Mouse (Mus musculus) kidney, adult 18-20 months (tissue): ENCODE measurements around the gene Ubtd1.

Experiments
- DNase-seq: peaks from one replicate; pipeline ENCODE4 v3.0.0; 2021

The Ubtd1 gene

GRCm38 (mm10) chr19:42031112-42031511, 49.5 kb downstream of the Ubtd1 start:
- no peak for DNase-seq

- DNase-seq = no peak
Measured at GRCm38 (mm10) chr19:42033611-42034010, 52.0 kb downstream of the Ubtd1 start.

- DNase-seq = no peak
Measured at GRCm38 (mm10) chr19:42034146-42034775, 52.7 kb downstream of the Ubtd1 start.

- no peak for DNase-seq
Measured at GRCm38 (mm10) chr19:42034881-42035455, 53.4 kb downstream of the Ubtd1 start.

GRCm38 (mm10) chr19:42035456-42036248, 54.1 kb downstream of the Ubtd1 start, which contains the start of gene Ankrd2:
TSS of gene Ankrd2 (plus strand) at chr19:42036000.
- DNase-seq = peak; percentile 89

GRCm38 (mm10) chr19:42036357-42036756, 54.8 kb downstream of the Ubtd1 start:
- DNase-seq = no peak

GRCm38 (mm10) chr19:42037167-42037702, 55.7 kb downstream of the Ubtd1 start:
- DNase-seq = no peak

- DNase-seq = no peak
Measured at GRCm38 (mm10) chr19:42038310-42038709, 56.7 kb downstream of the Ubtd1 start.

GRCm38 (mm10) chr19:42043988-42044387, 62.4 kb downstream of the Ubtd1 start:
- DNase-seq = no peak

- peak; percentile 88 for DNase-seq
Measured at GRCm38 (mm10) chr19:42045269-42046102, 63.9 kb downstream of the Ubtd1 start, which contains the start of gene Hoga1. TSS of gene Hoga1 (plus strand) at chr19:42045610.

GRCm38 (mm10) chr19:42050251-42050650, 68.7 kb downstream of the Ubtd1 start:
- DNase-seq = no peak

- DNase-seq = no peak
Measured at GRCm38 (mm10) chr19:42051351-42051750, 69.8 kb downstream of the Ubtd1 start.

GRCm38 (mm10) chr19:42051948-42052347, 70.4 kb downstream of the Ubtd1 start, which contains the start of gene 4933411K16Rik:
TSS of gene 4933411K16Rik (plus strand) at chr19:42052248.
- no peak for DNase-seq

- DNase-seq = peak; percentile 78
Measured at GRCm38 (mm10) chr19:42054255-42054654, 72.7 kb downstream of the Ubtd1 start.

GRCm38 (mm10) chr19:42055881-42056280, 74.3 kb downstream of the Ubtd1 start:
- no peak for DNase-seq

GRCm38 (mm10) chr19:42056719-42057409, 75.3 kb downstream of the Ubtd1 start:
- no peak for DNase-seq

GRCm38 (mm10) chr19:42058426-42058825, 76.9 kb downstream of the Ubtd1 start:
- no peak for DNase-seq

- DNase-seq = peak; percentile 49
Measured at GRCm38 (mm10) chr19:42061443-42061842, 79.9 kb downstream of the Ubtd1 start.

GRCm38 (mm10) chr19:42068441-42069240, 87.1 kb downstream of the Ubtd1 start:
- no peak for DNase-seq

- no peak for DNase-seq
Measured at GRCm38 (mm10) chr19:42069241-42069525, 87.6 kb downstream of the Ubtd1 start.

- DNase-seq = no peak
Measured at GRCm38 (mm10) chr19:42071221-42071620, 89.7 kb downstream of the Ubtd1 start.
